Mouse (Mus musculus) brain, embryonic 18.5 days (tissue): ENCODE results near the gene Adam1b.
A peak's percentile ranks its signal among the peaks of the same experiment; 100 is the strongest.

Source experiments
- DNase-seq: peaks from one replicate; pipeline ENCODE4 v3.0.0-alpha.2; 2012; ENCODE audit warnings: low read depth, low spot score

Adam1b gene

DNA sequence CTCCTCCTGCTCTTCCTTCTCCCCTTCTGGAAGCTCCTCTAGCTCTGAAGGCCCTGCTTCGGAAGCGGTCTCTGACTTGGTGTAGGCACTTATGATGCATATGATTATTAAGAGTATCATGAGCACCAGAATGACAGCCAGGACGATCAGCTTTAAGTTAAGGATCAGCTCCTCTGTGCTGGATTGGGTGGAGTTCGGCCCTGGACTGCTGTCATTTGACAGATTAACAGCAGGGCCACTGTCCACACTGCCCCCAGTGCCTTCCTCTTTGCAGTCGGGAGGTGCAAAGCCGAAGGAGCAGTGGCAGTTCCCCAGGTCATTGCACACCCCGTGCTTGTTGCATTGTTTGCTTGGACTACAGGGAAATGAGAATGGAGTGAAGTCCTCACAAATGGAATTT is 2.5 kb downstream of the Adam1b start:
- DNase-seq = no peak

DNA sequence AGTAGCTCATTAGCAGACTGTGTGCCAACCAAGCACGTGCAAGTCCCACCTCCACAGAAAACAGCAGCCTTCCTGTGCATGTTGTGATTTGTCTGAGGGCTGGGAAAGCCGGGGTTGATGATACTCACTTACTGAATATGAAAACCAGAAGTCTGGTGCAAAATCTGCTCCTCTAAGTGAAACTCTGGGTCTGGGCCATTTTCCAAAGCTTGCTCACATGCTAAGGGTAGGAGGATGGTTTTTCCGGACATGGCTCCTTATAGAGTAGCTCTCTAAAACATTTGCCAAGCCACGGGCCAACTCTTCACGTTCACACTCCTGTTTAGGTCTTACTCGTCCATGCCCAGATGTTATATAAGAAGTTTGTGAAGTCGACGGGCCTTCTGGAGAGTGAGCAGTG is 9.9 kb downstream of the Adam1b start:
- no peak for DNase-seq

DNA sequence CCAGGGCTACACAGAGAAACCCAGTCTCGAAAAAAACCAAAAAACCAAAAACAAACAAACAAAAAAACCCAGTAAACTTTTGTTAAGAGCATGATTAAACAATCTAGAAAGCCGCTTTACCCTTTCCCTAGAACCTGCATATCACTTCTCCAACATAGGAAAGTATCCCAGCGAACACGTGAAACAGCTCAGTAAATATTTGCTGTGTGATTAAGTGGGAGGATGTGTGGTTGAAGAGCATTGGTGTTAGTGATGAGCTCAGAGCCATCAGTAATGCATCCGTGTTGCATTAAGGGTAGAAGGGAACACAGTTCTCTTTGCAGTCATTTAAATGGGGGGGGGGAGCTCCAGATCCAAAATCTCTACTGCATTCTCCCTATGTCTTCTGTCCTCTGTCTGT is 18.4 kb downstream of the Adam1b start:
- no peak for DNase-seq

DNA sequence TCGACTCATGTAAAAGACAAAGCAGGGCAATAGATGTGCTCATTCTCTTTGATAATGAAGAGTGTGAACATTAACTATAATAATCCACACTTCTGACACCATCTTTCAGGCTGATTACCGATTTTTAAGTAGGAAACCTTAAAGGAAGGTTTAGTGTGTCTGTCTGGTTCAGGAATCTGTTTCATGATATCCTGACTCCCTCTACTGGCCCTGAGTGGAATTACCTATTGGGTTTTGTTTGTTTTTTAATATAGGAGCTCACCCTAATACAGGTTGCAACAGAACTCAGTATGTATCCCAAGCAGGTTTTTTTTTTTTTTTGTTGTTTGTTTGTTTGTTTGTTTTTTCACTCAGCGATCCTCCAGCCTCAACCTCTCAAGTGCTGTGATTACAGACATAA is 25.6 kb downstream of the Adam1b start:
- peak; percentile 55 for DNase-seq

DNA sequence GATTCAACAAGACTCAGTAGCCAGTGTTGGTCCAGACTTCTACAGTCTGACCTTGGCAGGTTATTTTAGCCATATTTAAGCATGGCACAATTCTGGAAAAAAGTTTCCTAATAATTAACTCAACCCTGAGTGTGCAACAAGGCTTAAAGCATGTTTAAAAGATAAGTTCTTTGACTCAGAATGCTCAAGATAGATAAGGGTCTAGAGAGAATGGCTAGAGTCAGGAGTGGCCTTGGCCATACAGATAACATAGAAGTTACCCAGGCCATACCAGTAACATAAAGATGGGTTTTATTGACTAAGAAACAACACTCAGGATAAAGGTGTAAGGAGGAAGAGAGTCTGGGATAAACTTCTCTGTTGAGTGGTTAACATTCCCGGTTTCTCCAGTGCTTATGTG is 27.2 kb downstream of the Adam1b start:
- DNase-seq = no peak

DNA sequence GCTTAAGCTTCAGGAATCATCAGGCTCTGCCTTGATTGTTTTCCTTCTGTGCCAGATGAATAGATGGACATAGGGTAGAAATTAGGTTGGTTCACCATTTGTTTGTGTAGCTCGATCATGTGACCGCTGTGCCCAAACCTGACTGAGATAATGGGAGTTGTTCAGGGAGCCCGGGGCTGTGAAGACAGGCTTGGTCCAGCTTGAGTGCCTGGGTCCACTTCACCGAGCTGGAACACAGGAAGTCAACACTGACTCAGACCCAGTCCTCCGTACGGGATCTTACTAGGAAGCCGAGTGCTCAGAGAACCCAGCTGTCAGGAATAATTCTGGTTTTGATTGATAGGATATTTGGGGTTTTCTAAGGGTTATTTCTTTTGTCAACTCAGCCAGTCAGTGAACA is 28.6 kb downstream of the Adam1b start:
- no peak for DNase-seq

DNA sequence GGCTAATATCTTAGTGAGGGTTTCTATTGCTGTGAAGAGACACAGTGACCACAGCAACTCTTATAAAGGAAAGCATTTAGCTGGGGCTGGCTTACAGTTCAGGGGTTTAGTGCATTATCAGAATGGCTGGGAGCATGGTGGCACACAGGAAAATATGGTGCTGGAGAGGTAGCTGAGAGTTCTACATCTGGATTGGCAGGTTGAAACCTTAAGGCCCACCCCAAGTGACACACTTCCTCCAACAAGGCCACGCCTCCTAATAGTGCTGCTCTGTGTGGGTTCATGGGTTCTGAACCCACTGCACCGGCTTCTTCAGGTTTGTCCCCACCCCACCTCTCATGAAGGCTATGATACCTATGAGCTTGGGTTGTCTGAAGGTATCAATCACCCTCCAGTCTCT is 30.8 kb downstream of the Adam1b start:
- no peak for DNase-seq

DNA sequence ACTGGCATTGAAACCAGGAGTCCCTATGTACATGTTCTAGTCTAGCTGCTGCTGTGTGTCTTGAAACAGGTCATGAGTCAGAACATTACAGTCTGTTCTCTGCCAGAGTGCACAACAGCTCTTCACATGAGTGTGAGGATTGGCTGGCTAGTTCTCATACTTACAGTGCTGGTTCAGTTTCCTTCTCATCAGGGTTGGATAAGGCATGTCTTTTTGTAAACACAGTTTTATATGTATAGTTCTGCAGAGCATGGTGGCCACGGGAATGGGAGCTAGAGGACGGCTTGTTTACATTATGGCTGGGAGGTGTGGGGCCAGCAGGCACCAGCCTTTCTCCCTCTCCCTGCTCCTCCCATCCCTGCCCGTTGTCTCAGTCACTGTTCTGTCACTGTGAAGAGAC is 33.7 kb downstream of the Adam1b start:
- no peak for DNase-seq

DNA sequence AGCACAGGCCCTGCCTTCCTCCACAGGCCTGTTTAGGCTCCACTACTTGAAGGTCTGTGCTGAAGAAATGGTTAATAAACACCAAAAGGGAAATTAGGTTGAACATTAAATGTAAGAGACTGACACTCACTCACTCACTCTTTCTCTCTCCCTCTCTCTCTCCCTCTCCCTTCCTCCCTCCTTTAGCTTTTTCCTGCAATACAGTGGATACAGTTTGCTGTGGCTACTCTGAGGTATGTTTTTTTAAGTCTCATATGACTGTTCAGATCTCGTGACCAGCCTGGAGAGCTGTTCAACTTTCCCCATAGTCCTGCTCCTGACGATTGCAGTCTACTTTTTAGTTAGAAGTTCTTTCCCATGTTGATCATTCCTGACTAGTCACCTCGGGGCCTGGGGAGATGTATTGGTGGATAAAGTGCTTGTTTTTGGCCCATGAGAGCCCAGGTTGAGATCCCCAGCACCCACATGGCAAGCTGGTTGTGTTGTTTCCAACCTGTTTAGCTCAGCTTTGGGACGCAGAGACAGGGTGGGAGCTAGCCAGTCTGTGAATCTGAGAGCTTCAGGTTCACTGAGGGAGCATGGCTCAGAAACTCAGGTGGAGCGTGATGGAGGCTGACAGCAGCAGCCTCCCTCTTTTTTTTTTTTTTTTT is 39.5 kb downstream of the Adam1b start:
- no peak for DNase-seq

DNA sequence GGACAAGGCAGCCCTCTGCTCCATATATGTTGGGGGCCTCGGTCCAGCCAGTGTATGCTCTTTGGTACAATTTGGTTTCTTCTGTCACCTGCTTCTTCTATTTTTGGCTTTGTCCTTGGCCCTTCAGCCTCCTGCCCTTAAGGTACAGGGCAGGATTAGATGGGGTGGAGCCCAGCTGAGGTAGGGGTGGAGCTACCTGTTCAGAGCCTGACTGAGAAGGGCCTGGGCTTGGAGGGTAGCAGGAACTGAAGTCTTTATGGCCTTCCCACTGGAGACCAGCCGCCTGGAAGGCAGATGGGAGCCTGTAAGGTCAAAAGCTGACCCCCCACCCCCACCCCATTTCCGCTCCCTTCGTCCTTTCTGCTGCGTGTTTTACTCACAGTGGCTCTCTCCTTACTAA is 40.3 kb downstream of the Adam1b start:
- DNase-seq = no peak

DNA sequence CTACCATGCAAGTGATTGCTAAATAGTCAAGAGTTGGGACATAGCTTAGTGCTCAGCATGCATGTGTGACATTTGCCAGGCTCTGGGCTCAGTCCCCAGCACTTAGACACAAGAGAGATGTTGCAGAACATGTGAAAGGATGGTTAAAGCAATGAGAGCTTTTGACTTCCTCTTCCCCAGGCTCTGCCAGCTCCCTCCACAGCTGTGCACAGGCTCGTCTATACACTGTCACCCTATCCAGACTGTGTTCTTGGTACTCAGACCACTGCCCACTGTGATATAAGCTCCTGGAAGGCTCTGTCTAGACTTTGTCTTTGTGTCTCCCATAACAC is 41.1 kb downstream of the Adam1b start:
- no peak for DNase-seq

DNA sequence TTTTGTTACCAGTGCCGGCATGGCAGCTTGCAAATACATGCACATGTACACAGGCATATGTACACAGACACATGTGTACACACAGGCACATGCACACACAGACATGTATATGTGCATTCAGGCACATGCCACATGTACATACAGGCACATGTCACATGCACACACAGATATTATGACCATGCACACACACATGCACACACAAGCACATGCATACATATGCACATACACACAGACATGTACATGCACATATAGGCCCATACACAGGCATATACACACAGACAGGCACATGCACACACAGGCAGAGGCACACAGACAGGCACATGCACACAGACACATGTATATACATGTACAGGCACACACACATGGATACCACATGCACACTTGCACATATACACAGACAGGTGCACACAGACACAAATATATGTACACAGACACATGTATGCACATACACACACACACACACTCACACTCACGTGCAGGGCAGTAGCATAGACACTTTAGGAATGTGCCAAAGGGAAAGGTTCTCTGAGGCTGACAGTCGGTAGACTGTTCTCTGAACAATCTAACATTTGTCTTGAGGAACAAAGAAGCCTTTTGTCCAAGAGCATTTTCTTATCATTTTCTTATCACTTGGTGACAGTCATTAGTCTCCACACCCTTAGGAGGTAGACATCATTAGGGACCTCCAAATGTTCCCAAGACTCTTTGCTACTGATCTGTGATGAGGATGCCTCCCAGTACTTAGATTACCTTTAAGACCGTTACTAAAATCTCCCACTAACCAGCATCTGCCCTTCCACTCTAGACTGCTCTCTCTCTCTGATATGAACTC is 41.7 kb downstream of the Adam1b start:
- DNase-seq = no peak

DNA sequence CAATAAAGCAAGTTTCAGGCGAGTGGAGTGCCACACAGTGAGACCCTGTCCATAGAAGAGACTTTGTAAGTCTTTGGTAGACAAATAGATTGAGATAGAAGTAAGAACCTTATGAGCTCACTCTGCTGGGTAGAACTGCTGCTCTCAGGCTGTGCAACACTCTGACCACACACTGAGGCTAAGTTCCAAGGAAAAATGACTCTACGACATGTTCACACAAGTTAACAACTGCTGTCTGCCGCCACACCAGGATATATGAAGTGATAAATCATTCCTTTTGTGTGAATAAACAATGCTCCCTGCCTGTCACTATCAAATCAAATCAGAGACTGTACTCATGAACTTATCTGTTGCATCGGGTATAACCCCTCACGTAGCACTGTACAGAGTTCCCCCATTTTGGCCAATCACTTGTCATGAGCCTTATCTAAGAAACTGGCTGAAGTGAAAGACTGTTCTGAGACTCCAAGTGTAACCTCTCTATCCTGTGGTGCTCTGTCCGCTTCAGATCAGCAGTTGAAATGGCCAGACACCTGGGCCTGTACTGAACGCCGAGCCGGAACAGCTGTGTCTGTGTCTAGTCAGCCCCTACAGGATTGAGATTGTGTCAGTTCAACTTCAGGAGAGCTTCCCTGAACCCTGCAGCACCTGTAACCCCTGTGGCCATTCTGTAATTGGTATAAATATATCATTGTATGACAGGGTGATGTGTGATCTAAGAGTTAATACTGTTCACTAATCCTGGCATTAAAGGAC is 47.5 kb downstream of the Adam1b start:
- DNase-seq = no peak

DNA sequence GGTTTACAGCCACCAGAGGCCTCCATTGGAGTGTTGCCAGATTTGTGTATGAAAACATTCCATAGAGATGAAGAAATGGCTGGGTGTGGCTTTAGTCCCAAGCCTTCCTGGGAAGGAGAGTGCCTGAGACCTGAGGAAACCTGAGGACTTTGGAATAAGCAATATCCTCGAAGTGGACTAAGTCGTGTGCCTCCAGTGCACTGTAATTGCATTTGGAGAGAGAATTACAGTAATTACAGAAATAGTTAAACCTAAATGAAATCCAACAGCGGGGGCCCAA is 48.8 kb downstream of the Adam1b start:
- DNase-seq = no peak

DNA sequence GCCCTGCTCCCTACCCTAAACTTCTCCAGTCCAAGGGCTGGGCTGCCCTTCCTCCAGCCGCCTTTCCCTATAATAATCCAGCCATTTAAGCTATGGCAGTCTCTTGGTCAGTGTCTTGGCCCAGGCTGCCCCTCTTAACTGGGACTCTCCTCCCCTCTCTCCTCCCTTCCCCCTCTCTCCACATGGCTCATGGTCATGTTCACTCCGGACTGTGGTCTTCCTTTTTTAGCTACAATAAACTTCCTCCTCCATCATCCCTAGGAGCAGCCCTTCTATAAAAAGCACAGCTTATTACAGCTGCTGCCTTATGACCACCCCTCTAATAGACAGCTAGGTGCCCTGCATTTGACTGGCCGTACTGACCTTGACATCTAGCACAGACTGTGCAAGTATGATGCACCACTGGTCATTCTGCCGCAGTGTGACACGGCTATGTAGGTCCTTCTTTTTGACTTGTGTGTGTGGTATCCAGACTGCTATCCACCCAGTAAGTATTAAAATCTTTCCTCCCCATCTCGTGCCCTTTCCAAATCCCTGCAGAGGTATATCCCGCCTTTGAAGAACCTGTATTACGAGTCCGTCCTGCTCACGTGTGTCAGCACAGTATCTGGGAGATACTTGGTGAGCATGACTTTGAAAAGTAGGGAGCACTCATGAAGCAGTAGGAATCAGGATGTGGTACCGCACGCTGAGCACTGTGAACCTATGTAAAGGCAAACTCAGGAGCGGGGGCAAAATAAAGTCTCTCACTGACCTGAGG is 49.3 kb downstream of the Adam1b start:
- DNase-seq = no peak

DNA sequence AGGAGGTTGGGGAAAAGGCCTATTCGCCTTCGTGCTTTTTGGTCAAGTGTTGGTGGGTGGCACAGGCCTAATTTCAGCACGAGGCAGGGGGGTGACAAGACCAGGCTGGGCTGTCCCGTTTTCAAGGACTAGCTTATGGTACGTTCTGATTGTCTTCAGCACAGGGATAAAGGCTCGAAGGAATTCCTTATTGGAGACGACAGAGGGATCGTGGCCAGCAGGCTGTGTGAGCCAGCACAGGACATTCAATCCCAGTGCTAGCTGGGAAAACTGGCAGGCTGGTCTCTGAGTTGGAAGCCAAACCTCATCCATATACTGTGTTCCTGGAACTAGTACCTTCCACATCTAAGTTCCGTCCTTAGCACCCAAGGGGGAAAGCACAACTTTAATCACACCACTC is 50.3 kb downstream of the Adam1b start:
- DNase-seq = no peak

DNA sequence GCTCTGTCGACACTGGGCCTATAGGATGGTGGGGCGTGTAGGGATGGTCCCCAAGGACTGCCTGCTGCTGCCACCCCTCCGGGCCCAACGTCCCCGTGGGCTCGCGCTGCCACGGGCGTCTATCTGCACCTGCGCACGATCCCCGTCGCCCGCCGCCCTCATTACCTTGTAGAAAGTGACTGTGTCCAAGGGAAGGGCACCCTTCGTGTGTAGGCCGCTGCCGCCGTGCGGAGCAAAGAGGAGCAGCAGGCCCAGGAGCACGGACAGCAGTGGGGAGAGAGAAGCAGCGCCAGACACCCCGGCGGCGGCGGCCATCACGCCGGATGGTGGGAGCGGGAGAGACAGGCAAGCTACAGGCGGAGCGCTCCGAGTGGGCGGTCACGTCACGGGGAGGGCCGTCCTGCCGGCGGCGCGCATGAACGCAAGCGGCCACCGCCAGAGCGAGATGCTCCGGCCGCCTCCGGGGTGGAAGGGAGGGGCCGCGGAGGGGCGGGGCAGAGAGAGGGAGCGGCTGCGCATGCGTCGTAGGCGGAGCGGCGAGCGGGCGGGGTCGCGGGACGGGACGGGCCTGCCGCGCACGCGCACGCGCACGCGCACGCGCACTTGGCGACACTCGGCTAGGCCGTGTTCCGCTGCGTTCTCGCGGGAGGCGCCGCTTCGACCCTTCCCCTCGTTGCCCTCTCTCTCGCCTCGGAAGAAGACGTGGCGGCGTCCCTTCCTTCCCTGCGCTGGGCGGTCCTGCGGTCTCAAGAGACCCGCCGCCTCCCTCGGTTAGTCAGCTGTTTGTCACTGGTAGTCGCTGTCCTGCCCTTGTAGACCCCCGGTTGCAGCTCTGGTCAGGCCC is 51.0 kb downstream of the Adam1b start, which contains the start of gene Erp29:
Gene Erp29, minus strand, starts transcription at position 481 of the 844 bp plus-strand sequence.
- DNase-seq = peak; percentile 93

DNA sequence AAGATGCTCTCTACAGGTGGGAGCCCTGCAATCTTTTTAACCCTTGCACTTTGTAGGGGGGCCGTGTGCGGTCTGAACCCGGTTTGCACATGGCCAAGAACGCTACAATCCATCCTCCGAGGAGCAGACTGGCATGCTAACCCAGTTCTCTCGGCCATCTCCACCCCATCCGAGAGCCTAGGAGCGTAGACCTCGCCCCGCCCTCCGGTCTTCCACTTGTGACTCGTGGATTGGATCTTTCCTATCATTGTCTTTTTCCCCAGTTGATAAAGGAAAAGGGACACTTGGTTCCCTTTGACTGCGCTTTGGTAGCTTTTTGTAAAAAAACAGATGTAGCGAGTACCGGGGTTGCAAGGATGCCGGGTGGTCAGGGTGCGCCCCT is 51.6 kb downstream of the Adam1b start, which contains the start of gene Tmem116:
Gene Tmem116, plus strand, starts transcription at position 250 of the 382 bp plus-strand sequence.
- DNase-seq = no peak

DNA sequence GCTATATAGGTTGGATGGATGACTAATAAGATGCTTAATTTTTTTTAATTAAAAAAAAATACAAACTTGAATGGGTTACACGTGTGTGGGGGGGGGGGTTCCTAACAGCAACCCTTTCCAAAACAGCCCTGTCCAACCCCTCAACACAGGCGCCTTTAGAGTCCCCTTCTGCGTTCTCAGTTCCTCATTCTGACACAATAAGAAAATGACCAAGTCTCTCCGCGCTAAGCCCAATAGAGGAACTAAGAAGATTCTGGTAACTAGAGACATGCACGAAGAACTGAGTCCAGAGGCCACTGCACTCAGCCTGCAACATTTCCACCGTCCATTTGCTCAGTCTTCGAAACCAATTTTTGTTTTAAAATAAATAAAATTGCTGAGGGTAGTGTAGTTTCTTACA is 52.0 kb downstream of the Adam1b start:
- no peak for DNase-seq

DNA sequence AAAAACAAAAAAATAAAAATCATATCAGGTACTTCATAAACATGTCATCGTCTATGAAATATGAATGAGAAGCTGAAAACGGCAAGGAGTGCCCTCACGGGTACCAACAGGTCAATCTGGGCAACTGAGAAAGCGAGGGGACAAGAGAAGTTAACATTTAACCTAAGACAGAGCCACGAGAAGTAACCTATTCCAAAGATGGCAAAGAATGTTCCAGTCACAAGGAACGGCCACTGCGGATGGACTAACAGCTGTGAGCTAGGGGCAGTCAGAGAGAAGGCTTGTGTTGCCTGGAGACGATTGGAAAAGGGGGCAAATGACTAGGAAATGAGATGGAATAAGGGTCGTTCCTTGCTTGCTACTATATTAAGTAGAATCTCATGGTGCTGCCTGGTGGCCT is 52.8 kb downstream of the Adam1b start:
- no peak for DNase-seq
